In genomic region chr4:135839293-135840011, GRCm38 (mm10) we compare ENCODE assay signal across 15 mouse cellular contexts. TPM values are rescaled to one million over a fixed set of nuclear protein-coding genes. Genes with fewer than 3 reads are reported as not detected.
DNase-seq lines count a peak whose midpoint lies in the region; ATAC-seq and TF ChIP-seq lines count a peak whose summit lies in the region.
"Had no signal": no experiment of that assay in that cellular context is flagged by ENCODE, and none has a peak within 500 bp of the region (broad histone marks: within the 10 kb centered on the region; RNA-seq: fewer than 3 reads in every experiment).

No protein-coding gene starts in this region.

- ATAC-seq in frontal cortex, adult (ENCODE audit: low TSS enrichment) = peak; percentile 27; the same call in 1 of the 2 replicates
- ATAC-seq in kidney, postnatal 0 days (replicated peaks; ENCODE audit: low FRiP score, low read depth) = no peak
- no peak for ATAC-seq in heart, embryonic 11.5 days (replicated peaks; ENCODE audit: insufficient number of reproducible peaks, low FRiP score, low TSS enrichment)
- ATAC-seq: forebrain, embryonic 15.5 days; intestine, embryonic 16.5 days had no signal

- no peak for DNase-seq in frontal cortex, adult 2 months (ENCODE audit: extremely low spot score in 1 of 2, low spot score in 1 of 2)
- DNase-seq in kidney, postnatal 0 days (ENCODE audit: low spot score) = no peak
- no peak for DNase-seq in kidney, postnatal 4 days
- DNase-seq in heart, postnatal 4 days = peak; percentile 44
- DNase-seq in layer of hippocampus, adult 9-10 months (ENCODE audit: low spot score) = no peak
- DNase-seq: cerebellum, adult 11 months; cerebellum, postnatal 25 days; lung, postnatal 14 days; thymus, postnatal 36 days had no signal

- H3K27me3 ChIP-seq in kidney, postnatal 0 days (ENCODE audit: insufficient read depth, low read length) = no peaks in the 10 kb centered on the region
- no peaks in the 10 kb centered on the region for H3K27me3 ChIP-seq in heart, embryonic 11.5 days (ENCODE audit: control insufficient read depth, insufficient read depth, low read length)
- H3K27me3 ChIP-seq: forebrain, embryonic 15.5 days; hindbrain, embryonic 13.5 days had no signal

- 57% methylated on average over 21 of the region's 21 CpGs for WGBS in kidney, postnatal 0 days
- 63% methylated on average over 21 of the region's 21 CpGs for whole genome bisulfite sequencing in heart, embryonic 11.5 days (ENCODE audit: insufficient replicate concordance)

- H3K4me3 ChIP-seq in kidney, postnatal 0 days (replicated peaks; ENCODE audit: low read depth, low read length) = no peak overlapping the region
- H3K4me3 ChIP-seq in heart, embryonic 11.5 days (ENCODE audit: low read depth, low read length) = no peak overlapping the region
- H3K4me3 ChIP-seq: forebrain, embryonic 15.5 days; hindbrain, embryonic 13.5 days had no signal

- H3K4me2 ChIP-seq in kidney, postnatal 0 days (ENCODE audit: low read length) = no peak overlapping the region
- no peak overlapping the region for H3K4me2 ChIP-seq in heart, embryonic 11.5 days
- H3K4me2 ChIP-seq: forebrain, embryonic 15.5 days; hindbrain, embryonic 13.5 days had no signal

- H3K9me3 ChIP-seq in kidney, postnatal 0 days (replicated peaks; ENCODE audit: low read length) = no peaks in the 10 kb centered on the region
- no peaks in the 10 kb centered on the region for H3K9me3 ChIP-seq in heart, embryonic 11.5 days (replicated peaks; ENCODE audit: control insufficient read depth, low read length)
- H3K9me3 ChIP-seq: forebrain, embryonic 15.5 days; hindbrain, embryonic 13.5 days had no signal

- H3K36me3 ChIP-seq in kidney, postnatal 0 days (ENCODE audit: insufficient read depth, low read length) = no peaks in the 10 kb centered on the region
- H3K36me3 ChIP-seq in heart, embryonic 11.5 days (ENCODE audit: control insufficient read depth, insufficient read depth, low read length) = no peaks in the 10 kb centered on the region
- H3K36me3 ChIP-seq: forebrain, embryonic 15.5 days; hindbrain, embryonic 13.5 days had no signal

- no peaks in the 10 kb centered on the region for H3K4me1 ChIP-seq in kidney, postnatal 0 days (replicated peaks; ENCODE audit: insufficient read depth, low read length)
- no peaks in the 10 kb centered on the region; the same call in 1 of the 2 replicates for H3K4me1 ChIP-seq in heart, embryonic 11.5 days (ENCODE audit: control insufficient read depth, insufficient read depth, low read length)
- H3K4me1 ChIP-seq: forebrain, embryonic 15.5 days; hindbrain, embryonic 13.5 days had no signal

- no peak overlapping the region for H3K9ac ChIP-seq in kidney, postnatal 0 days (ENCODE audit: low read depth, low read length)
- H3K9ac ChIP-seq in heart, embryonic 11.5 days (ENCODE audit: low read depth, low read length) = no peak overlapping the region
- H3K9ac ChIP-seq: forebrain, embryonic 15.5 days; hindbrain, embryonic 13.5 days had no signal

- no peak for TF ChIP-seq CTCF in kidney, postnatal 0 days (IDR thresholded peaks at IDR 0.05; ENCODE audit: low read depth)

- 0 out of 2 replicates have a peak overlapping the region, but pooled peaks have one; percentile 4 for H3K27ac ChIP-seq in kidney, postnatal 0 days
- peak overlapping the region; percentile 70 for H3K27ac ChIP-seq in heart, embryonic 11.5 days (ENCODE audit: low read depth, low read length)
- H3K27ac ChIP-seq: forebrain, embryonic 15.5 days; hindbrain, embryonic 13.5 days; stomach, postnatal 0 days had no signal

RNA-seq across cellular contexts. Expression of gene Srsf10, which starts 16.1 kb away (rescaled TPM):
- 68.2 and 68.5 TPM in 2 replicates for polyA plus RNA-seq in frontal cortex, adult 2 months (2012; rRNA removed)
- polyA plus RNA-seq in kidney, postnatal 0 days (2015; fragmentation: Nextera tagmentation; extraction: Ambion mirVana) = 192 and 194 TPM in 2 replicates
- 191 and 202 TPM in 2 replicates for polyA plus RNA-seq in heart, embryonic 11.5 days (2014; fragmentation: Nextera tagmentation; extraction: Ambion mirVana)
- total RNA-seq in heart, postnatal 4 days (2021) = 10 to 100 TPM; 73.8 to 80.5 TPM

RNA-seq across cellular contexts. Expression of gene Pnrc2, which starts 34.2 kb away (rescaled TPM):
- 63.1 and 68.6 TPM in 2 replicates for polyA plus RNA-seq in frontal cortex, adult 2 months (2012; rRNA removed)
- polyA plus RNA-seq in kidney, postnatal 0 days (2015; fragmentation: Nextera tagmentation; extraction: Ambion mirVana) = 190 and 194 TPM in 2 replicates
- 138 and 144 TPM in 2 replicates for polyA plus RNA-seq in heart, embryonic 11.5 days (2014; fragmentation: Nextera tagmentation; extraction: Ambion mirVana)
- total RNA-seq in heart, postnatal 4 days (2021) = 10 to 100 TPM; 81.7 to 88.6 TPM

RNA-seq across cellular contexts. Expression of gene Cnr2, which starts 55.7 kb away (rescaled TPM):
- polyA plus RNA-seq in frontal cortex, adult 2 months (2012; rRNA removed) = 0.11 and 0.14 TPM in 2 replicates
- 0.68 and 0.70 TPM in 2 replicates for polyA plus RNA-seq in kidney, postnatal 0 days (2015; fragmentation: Nextera tagmentation; extraction: Ambion mirVana)
- 0.25 and 0.73 TPM in 2 replicates for polyA plus RNA-seq in heart, embryonic 11.5 days (2014; fragmentation: Nextera tagmentation; extraction: Ambion mirVana)
- under 1 TPM; 0.68 to 0.74 TPM for total RNA-seq in heart, postnatal 4 days (2021)
